Mouse (Mus musculus) brain, embryonic 14.5 days (tissue): ENCODE data around the gene Mrpl55.

ENCODE experiments used
- CTCF ChIP-seq: fragments of 200-500 bp; IDR thresholded peaks from 2 replicates; pipeline ENCODE4 v1.5.1; 2012; ENCODE audit warnings: inconsistent platforms, mild to moderate bottlenecking, moderate library complexity, borderline replicate concordance; ENCODE audit not compliant: insufficient read depth, insufficient read length; ENCODE audit errors: extremely low read depth
- POLR2A ChIP-seq: fragments of 200-500 bp; IDR thresholded peaks from 2 replicates; pipeline ENCODE4 v1.6.1; 2012; ENCODE audit warnings: mild to moderate bottlenecking, inconsistent platforms, borderline replicate concordance; ENCODE audit not compliant: poor library complexity, insufficient read depth, insufficient read length, severe bottlenecking; ENCODE audit errors: extremely low read depth

DNA sequence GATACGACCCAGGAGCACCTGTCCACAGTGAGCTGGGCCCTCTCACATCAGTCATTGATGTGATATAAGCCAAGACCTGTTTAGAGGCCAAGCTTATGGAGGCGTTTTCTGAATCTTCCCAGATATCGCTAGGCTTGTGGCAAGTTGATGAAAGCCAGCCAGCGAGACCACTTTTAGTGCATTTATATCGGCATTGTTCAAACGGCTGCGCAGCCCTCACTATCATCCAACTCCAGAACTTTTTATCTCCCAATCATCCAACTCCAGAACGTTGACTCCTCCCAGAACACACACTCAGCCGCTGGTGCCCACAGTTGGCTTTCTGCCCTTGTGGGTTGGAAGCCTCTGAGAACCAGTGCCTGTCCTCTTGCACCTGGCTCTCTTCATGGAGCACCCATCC is 37.9 kb upstream of the Mrpl55 start:
- TF ChIP-seq CTCF (no peak), POLR2A (no peak)
